Mouse (Mus musculus) cerebellum, adult 8-10 months (tissue): Measurements from ENCODE around the gene Atf7ip.

Source experiments
- DNase-seq: peaks from one replicate; pipeline ENCODE4 v3.0.0; 2022

Atf7ip gene

DNA sequence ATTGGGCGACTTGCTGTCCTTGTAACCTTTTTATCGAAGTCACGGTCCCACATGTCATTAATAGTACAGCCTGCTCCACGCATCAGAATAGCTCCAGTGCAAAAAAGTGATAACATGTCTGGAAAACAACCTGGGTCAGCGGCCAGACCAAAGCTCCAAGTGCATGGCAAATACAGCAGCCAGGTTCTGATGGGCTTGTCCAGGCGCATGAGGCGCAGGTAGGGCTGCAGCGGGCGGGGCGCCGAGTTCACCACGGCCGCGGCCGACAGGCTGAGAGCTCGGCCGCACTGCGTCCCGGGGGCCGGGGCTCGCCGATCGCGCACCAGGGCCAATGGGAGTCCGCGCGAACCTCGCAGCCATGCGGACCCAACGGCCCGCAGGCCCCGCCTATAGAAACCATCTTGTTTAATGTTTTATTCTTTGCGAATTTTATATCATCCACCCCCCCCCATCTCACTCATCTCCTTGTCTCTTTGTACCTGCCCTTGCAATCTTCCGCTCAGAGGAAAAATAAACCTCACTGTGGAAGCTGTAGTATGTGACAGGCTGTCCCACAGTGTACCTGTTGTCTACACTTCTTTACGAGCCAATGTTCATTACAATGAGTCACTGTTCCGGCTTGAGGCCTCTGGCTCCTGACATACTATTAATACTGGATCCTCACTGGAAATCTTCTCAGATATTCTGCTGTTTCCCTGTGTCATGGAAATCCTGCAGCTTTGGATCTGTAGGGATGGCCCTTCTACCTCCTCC lies 19.0 kb upstream of the Atf7ip start:
- no peak for DNase-seq

DNA sequence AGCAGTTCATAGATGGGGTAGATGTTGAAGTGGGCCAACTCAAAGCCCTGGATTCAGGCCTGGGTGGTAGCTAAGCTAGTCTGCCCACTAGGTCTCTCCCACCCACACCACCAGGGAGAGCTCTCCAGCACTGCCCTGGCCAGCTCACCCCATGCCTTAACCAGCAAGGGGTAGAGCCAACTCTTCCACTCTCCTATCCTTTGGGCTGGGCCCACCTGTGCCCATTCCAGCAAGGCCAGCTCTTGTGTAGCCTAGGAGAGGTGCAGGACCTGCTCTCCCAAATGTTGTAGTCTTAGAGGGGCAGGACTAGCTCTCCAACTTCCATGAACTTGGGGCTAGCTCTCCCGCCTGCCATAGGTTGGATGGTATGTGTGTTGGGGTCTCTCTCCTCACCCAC lies 18.4 kb upstream of the Atf7ip start:
- no peak for DNase-seq

DNA sequence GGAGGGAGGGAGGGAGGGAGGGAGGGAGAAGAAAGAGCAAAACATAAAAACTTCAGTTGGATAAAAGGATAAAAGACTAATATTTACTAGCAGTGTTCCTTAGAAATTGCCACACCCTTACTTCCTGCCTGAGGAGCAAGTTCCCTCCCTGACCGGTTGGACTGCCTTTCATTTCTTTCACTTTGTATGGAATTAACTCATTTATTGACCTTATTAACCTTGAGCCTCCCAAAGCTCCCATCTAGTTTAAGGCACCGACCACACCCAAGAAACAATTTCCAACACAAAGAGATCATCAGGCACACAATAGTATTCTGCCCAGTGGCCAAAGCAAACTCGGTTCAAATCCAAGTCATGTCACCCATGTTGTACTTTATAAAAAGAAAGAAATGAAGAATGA lies 16.1 kb upstream of the Atf7ip start:
- DNase-seq: no peak

DNA sequence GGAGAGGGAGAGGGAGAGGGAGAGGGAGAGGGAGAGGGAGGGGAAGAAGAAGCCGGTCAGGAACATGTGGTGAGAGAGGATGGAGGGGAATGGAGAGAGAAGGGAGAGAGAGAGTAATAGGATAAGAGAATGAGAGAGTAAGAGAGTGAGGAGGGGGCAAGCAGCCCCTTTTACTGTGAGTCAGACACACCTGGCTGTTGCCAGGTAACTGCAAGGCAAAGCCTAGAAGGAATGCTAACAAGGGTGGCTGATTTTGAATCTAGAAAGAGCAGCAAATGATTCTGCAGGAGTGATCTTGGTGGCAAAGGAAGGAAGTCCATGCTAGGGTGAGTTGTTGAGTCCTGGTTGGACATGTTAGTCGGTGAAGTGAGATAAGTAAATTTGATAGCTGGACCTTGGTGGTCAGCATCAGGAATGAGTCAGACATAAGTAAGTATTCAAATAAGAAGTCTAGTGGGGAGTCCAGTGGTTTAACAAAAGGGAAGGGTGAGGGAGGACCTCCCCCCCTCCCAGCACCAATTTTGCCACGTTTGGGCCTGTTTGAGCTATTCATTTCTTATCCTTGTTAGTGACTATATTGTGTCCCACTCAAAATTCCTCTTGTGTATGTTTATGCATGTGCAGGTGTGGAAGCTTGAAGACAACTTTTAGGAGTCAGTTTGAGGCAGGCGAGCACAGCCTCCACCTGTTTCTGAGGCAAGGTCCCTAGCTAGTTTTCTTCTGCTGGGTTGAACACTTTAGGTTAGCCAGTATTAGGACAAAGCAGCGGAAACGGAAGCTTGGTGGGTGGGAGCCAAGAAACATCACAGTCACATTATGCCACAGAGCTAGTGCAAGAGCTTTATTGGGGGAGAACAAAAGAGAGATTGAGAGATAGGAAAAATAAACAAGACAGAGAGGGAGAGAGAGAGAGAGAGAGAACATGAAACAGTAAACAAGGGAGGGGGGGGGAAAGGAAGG lies 15.2 kb upstream of the Atf7ip start:
- DNase-seq: no peak

DNA sequence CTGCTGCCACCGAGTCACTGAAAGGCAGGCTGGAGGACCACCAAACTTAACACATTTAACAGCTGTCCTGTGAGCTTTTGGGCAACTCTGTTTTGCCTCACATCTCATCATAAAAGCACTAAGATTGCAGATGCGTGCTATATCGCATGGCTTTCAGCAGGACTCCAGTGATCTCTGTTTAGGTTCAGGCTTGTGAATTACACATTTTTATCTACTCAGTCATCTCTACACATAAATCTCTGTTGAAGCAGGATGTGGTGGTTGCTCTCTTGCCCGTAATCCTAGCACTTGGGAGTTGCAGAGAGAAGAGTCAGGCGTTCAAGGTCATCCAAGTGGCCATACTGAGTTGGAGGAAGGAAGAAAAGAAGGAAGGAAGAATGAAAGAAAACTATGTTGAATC lies 14.3 kb upstream of the Atf7ip start:
- no peak for DNase-seq

DNA sequence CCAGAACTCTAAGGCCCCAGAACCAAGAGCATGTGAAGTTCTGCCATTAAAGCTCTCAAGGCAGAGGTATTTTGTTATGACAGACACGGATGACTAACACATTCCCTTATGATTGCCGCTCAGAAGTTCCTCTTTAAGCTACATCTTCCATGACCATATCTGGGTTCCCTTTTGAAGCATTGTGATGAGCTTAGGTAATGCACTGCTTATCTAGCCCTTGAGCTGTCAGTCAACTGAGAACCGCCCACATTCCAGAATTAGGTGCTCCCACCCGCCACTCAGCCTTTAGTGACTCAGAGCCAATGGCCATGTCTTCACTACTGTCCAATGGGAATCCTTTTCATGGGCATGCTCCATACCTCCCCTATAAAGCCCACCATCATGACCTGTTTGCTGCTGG lies 13.7 kb upstream of the Atf7ip start:
- no peak for DNase-seq

DNA sequence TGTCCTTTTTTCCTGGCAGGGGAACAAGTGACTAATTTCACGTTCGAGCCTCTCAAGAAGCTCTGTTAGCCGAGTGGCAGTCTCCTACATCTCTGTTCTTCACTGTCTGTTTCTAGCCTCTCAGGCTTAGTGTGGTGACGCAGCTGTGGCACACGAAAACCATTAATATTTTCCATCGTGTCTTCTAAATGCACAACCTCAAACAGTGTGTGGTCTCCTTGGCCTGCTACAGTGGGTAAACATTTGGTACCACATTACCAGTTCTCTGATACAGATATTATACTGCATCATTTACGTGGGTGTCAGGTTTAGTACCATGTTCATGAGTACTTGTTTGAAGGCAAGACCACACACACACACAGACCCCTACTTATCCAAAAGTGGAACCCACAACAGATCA lies 12.5 kb upstream of the Atf7ip start:
- no peak for DNase-seq

DNA sequence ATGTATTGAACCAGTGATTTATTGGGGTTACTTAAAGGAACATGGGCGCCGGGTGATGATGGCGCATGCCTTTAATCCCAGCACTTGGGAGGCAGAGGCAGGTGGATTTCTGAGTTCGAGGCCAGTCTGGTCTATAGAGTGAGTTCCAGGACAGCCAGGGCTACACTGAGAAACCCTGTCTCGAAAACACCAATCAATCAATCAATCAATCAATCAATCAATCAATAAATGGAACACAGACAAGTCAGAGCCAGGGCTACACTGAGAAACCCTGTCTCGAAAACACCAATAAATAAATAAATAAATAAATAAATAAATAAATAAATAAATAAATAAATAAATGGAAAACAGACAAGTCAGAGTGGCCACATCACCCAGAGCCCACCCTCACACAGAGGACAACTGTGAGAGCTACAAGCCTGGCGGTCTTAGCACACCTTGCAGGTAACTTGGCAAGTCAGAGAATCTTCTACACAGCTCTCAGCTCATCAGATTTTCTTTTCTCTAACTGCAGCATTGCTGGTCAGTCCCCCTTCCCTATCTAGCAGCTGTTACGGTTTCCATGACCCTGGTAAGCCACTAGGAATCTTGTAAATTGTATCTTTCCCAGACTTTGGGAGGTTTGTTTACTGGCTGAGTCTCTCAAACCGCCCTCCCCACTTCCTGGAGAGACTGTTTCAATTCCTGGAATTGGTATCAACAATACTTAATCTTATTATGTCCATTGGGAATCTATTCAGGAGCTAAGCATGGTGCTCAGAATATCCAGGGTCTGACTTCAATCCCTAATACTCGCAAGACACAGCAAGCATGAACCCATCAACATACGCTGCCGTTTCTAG lies 11.8 kb upstream of the Atf7ip start:
- no peak for DNase-seq

DNA sequence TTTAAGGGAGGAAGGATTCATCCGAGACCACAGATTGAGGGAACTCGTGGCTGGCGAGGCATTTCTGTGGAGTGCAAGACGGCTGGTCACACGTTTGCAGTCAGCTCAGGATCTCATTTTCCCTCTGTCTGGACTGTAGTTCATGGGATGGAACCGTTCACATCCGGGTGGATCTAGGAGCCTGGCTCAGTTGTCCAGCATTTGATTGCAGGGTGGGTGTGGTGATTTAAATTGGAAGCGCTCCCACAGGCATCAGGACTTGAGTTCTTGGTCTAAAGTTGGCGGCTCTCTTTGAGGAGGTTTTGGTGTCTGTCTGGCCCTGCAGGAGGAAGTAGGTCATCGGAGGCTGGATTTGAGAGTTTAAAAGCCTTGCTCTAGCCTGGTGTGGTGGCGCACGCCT lies 10.9 kb upstream of the Atf7ip start:
- no peak for DNase-seq

DNA sequence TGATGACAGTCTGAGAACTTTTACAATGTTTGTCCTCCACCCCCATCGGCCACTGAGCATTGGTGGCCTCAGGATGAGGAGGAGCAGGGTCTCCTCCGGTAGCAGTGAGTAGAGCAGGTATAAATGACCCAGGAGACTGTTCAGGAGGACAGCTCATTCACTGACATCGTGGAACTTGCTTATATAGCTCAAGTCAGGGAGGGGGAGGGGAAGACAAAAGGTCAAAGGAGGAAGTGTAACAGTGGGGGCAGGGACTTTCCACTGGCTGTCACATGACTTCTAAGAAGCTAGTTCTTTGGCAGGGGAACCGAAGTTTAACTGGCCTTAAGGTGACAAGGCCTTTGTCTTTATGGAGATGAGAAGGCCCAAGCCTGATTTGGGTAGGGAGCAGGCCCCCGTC lies 8.2 kb upstream of the Atf7ip start:
- DNase-seq: no peak

DNA sequence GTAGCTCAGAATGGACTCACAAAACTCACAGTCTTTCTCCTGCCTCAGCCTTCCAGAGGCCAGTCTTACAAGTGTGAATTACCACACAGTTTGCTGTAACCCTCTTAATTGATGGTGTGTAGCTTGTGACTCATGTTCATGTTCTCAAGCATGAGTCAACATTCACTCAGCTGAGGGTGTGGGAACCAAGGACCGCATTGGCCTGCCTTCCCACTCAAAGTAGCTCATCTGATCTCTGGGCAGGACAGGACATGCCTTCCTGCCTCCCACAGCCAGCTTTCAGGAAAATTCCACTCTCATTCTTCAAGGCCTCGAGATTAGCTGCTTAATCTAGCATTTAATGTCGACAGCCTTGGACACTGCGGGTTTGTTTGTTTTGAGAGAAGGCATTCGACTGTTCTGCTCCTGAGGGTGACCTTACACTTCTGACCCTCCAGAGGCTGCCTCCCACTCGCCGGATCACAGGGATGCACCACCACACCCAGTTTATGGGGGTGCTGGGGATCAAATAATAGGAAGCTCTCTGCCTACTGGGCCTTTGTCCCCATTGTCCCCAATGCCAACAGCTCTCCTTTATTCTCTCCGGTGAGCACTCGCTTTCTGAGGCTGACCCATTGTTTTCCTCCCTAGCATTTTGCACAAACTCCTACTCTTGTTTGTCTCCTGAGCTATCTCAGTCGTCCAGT lies 6.5 kb upstream of the Atf7ip start:
- no peak for DNase-seq

DNA sequence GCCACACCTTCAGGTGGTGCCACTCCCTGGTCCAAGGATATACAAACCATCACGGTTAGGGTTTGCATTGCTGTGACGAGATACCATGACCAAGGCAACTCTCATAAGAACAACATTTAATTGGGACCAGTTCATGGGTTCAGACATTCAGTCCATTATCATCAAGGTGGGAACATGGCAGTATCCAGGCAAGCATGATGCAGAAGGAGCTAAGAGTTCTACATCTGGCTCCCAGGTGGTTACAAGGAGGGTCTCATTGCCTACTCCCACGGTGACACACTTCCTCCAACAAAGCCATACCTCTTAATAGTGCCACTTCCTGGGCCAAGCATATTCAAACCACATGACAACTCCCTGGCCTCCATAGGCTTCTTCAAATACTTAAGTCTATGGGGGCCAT lies 2.7 kb downstream of the Atf7ip start:
- DNase-seq: no peak

DNA sequence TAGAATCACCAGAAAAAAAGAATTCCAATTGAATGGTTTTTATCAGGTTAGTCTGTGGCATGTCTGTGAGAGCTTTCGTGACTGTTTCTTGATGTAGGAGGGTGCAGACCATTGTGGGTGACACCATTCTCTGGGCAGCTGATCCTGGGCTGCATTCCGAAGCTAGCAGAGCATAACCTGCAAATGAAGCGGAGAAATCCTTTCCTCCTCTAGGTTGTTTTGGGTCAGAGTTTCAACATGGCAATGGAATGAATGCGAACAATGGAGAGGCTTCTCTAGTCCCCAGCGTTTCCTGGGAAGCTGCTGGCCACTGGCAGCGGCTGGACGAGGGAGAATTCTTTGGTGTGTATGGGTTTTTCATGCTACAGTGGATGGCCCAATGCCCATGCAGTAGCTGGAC lies 5.0 kb downstream of the Atf7ip start:
- no peak for DNase-seq

DNA sequence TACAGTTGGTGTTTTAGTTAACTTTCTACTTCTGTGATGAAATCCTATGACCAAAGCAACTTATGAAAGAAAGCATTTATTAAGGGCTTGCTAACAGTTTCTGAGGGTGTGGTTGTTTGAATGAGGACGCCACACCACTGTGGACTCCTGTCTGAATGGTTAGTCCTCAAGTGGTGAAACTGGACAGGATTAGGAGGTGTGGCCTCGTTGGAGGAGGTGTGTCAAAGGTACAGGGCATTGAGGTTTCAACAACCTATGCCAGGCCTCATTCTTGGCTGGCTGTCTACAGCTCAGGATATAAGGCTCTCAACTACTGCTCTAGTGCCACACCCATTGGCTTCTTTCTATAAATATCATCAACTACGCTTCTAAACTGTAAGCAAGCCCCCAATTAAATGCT lies 6.4 kb downstream of the Atf7ip start:
- no peak for DNase-seq

DNA sequence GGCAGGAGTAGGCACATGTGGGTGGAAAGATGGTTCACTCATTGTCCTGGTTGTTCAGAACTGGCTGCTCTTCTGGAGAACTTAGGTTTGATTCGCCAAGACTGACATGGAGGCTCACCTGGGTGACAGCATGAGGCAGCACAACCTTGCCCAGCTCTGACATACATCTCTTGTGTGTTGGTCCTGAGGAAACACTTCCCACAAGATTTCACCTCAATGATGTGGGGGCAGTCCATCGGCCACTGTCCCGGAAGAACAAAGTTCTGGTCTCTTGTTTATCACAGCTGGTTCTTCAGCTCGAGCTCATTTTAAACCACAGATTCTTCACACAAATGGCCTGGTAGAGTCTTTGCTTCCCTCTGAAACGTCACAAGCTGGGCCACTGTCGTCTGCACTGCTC lies 10.7 kb downstream of the Atf7ip start:
- DNase-seq: no peak

DNA sequence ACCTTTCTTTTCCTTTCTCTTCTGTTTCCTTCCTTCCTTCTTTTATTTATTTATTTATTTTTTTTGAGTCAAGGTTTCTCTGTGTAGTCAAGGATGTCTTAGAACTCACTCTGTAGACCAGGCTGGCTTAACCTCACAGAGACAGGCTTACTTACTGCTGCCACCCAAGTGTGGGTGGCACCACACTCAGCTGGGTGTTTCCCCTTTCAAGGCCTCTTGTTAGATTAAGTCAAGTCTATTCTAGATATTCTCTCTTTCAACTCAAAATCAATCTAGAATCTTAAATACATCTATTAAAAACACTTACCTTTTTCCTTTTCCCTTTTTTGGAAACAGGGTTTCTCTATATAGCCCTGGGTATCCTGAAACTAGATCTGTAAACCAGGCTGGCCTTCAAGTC lies 11.3 kb downstream of the Atf7ip start:
- DNase-seq: no peak

DNA sequence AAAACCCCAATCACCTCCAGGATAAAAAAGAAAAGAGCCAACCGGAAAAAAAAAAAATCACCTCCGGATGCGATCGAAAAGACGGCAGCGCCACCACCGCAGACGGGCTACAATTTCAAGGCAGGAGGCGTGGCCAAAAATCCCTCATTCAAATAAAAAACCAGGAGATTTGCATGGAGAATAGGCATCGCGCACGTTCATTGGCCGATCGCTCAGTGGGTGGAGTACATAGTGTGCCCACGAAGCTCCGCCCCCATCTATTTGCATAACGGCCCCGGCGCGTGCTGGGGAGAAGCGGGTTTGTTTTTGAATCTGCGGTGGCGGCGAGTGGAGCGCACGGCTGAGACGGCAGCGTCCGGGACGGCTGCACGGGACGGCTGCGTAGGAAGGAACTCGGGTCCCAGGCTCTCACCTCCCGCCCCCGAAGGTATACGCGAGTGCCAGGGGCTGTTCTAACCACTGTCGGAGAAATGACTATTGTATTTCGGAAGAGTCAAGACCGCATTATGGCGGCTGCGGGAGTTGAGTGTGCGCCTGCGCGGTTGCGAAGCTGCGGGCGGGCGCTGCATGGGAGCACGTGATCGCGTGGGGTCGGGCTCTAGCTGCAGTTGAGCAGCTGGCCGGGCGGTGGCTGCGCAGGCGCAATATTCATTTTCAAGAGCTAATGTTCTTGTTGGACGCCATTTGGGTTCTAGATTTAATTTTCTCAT lies 12.7 kb downstream of the Atf7ip start:
- peak; percentile 94 for DNase-seq

DNA sequence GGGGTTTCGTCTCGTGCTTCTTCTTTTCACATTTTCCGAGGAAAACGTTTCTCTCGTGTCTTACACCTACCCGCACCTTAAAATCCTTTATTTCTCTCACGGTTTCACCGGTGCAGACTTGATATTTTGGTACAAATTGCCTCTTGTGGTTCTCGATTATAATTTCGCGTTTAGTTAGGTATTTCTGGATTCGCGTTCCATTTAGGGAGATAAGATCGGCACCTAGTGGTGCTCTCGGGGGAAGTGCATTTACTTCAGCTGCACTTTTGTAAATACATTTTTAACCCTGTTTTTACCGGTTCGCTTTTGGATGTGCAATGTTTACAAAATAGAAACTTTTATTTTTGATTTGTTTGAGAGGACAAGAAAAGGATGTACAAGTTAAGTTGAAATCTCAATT lies 13.3 kb downstream of the Atf7ip start:
- no peak for DNase-seq

DNA sequence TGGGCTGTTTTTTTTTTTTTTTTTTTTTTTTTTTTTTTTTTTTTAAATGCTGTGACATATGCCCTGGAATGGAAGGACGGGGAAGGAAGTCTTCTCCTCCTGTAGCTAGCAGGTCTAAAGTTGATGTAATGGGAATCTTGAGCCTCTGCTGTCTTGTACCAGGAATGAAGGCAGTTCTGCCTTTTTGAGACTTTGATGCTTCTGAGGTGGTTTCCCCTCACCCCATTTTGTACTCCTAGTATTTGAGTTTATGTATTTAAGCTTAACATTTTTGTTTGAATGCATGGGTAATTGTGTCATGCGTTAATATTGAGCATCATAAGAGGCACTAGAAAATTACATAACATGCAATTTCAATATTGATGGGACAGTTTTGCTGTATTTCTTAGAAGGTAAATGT lies 14.4 kb downstream of the Atf7ip start:
- DNase-seq: no peak

DNA sequence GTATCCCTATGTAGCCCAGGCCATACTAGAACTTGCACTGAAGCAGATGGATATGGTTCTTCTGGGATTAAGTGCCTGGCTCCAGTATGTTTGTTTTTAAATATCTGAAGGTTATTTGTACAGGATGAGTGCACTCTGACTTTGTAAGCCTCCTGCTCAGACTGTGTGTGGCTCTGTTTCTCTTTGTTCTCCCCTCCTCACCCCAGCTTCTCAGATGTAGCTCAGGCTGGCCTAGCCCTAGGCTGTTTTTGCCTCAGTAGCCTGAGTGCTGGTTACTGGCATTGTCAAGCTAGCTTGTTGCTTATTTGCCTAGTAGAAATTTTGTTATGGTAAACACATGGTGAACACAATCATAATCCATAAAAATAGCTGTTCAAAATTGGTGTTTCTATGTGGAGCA lies 15.7 kb downstream of the Atf7ip start:
- DNase-seq: no peak

DNA sequence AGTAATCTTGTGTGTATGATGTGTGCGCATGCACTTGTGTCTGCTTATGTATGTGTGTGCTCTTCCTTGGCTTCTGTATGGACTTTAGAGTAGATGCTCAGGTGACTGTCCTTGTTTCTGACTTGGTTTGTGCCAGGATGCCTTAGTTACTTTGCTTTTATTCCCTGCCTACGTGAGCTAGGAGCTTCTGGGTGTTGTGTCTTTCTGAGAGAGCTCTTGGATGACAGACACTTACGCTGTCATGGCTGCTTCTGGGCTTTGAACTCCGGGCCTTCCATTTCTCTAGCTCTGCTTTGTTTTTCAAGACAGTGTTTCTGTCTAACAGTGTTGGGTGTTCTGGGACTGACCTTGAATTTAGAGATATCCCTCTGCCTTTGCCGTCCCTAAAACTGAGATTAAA lies 16.7 kb downstream of the Atf7ip start:
- no peak for DNase-seq

DNA sequence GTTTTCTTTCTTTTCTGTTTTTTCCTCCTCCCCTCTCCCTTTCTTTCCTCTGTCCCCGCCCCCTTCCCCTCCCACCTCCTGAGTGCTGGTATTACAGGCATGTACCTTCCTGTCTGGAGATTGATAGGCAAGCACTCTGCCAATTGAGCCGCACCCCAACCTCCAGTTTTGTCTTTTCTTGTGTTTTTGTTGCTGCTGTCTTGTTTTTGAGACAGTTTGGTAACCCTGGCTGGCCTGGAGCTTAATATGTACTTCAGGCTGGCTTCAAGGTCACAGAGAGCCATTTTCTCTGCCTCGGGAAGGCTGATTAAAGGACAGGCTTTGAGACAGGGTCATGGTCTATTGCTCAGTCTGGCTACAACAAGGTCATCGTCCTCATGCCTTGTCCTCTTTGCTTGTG lies 18.8 kb downstream of the Atf7ip start:
- DNase-seq: no peak
